In the genomic region with DNA sequence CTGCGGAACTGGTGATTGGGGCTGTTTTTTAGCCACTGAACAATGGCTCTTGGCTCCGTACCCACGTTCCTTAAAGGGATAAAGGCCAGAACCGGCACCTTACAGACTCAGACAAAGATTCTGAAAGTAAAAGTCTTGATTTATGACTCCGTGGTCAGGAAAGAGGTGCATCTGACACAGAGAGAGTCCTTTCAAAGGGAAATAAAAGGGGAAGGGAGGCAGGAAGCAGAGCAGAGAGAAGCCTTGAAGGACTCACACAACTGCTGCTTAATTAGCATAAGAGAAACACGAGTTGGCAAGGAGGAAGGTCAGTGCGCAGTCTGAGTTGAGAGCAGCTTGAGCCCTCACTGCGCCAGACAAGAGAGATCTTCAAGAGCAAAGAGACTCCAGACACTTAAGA, we compare ENCODE assay signal across 8 mouse cellular contexts. TPM values are rescaled to one million over a fixed set of nuclear protein-coding genes. Genes with fewer than 3 reads are reported as not detected.
DNase-seq lines count a peak whose midpoint lies in the region; ATAC-seq and TF ChIP-seq lines count a peak whose summit lies in the region.
"Had no signal": no experiment of that assay in that cellular context is flagged by ENCODE, and none has a peak within 500 bp of the region (broad histone marks: within the 10 kb centered on the region; RNA-seq: fewer than 3 reads in every experiment).

No protein-coding gene starts in this region.

- H3K36me3 ChIP-seq in E14TG2a.4 (ENCODE audit: insufficient read depth, low read length): no peaks in the 10 kb centered on the region
- H3K36me3 ChIP-seq in forebrain, embryonic 11.5 days (ENCODE audit: control insufficient read depth, insufficient read depth, low read length): no peaks in the 10 kb centered on the region
- H3K36me3 ChIP-seq in hindbrain, embryonic 15.5 days: no peaks in the 10 kb centered on the region

- peaks cover 2% of the 10 kb centered on the region; the same call in 1 of the 2 replicates for H3K9me3 ChIP-seq in E14TG2a.4 (ENCODE audit: low read length)
- H3K9me3 ChIP-seq in forebrain, embryonic 11.5 days (ENCODE audit: control insufficient read depth, low read length): no peaks in the 10 kb centered on the region
- no peaks in the 10 kb centered on the region for H3K9me3 ChIP-seq in hindbrain, embryonic 15.5 days

- no peak for TF ChIP-seq CTCF in E14TG2a.4 (conservative IDR thresholded peaks at IDR 0.05; ENCODE audit: low read length)

- peak overlapping the region; percentile 53; the same call in 1 of the 2 replicates for H3K4me3 ChIP-seq in E14TG2a.4 (replicated peaks; ENCODE audit: low read length)
- no peak overlapping the region for H3K4me3 ChIP-seq in forebrain, embryonic 11.5 days (ENCODE audit: low read depth, low read length)
- H3K4me3 ChIP-seq in hindbrain, embryonic 15.5 days: no peak overlapping the region

- peak; percentile 26 for DNase-seq in CD4-positive helper T cell, adult 2 months (ENCODE audit: low read depth, low spot score)
- DNase-seq in forebrain, embryonic 11.5 days (ENCODE audit: low spot score): no peak
- DNase-seq in lung, postnatal 36 days: peak; percentile 15
- peak; percentile 10 for DNase-seq in yolk sac, embryonic 10.5 days (ENCODE audit: low spot score)
- DNase-seq in urinary bladder, postnatal 14 days (ENCODE audit: low spot score): no peak

- ATAC-seq in forebrain, embryonic 11.5 days (replicated peaks; ENCODE audit: low FRiP score): 0 out of 2 replicates have a peak, but pooled peaks have one; percentile 22
- ATAC-seq in hindbrain, embryonic 15.5 days (ENCODE audit: low FRiP score, low read depth): peak; percentile 79

- no peak overlapping the region for H3K27ac ChIP-seq in forebrain, embryonic 11.5 days (ENCODE audit: low read depth, low read length)
- H3K27ac ChIP-seq in hindbrain, embryonic 15.5 days (replicated peaks): peak overlapping the region; percentile 44; the same call in 1 of the 2 replicates

- peaks cover 48% of the 10 kb centered on the region for H3K4me1 ChIP-seq in E14TG2a.4 (replicated peaks; ENCODE audit: low read depth, low read length)
- no peaks in the 10 kb centered on the region for H3K4me1 ChIP-seq in forebrain, embryonic 11.5 days (replicated peaks; ENCODE audit: control insufficient read depth, insufficient read depth, low read length)
- 0 out of 2 replicates have a peak, but pooled peaks cover 9% of the 10 kb centered on the region for H3K4me1 ChIP-seq in hindbrain, embryonic 15.5 days (replicated peaks)

- H3K9ac ChIP-seq in forebrain, embryonic 11.5 days (ENCODE audit: low read length): no peak overlapping the region
- H3K9ac ChIP-seq in hindbrain, embryonic 15.5 days: no peak overlapping the region

- H3K27me3 ChIP-seq in E14TG2a.4 (ENCODE audit: insufficient read depth, low read length): no peaks in the 10 kb centered on the region; the same call in 1 of the 2 replicates
- no peaks in the 10 kb centered on the region for H3K27me3 ChIP-seq in forebrain, embryonic 11.5 days (ENCODE audit: control insufficient read depth, insufficient read depth, low read length)
- H3K27me3 ChIP-seq in hindbrain, embryonic 15.5 days: no peaks in the 10 kb centered on the region

- WGBS in forebrain, embryonic 11.5 days: 20% methylated on average over 8 of the region's 8 CpGs
- 9% methylated on average over 8 of the region's 8 CpGs for WGBS in hindbrain, embryonic 15.5 days

- no peak overlapping the region for H3K4me2 ChIP-seq in forebrain, embryonic 11.5 days (ENCODE audit: low read depth, low read length, severe bottlenecking)
- H3K4me2 ChIP-seq in hindbrain, embryonic 15.5 days: peak overlapping the region; percentile 15; the same call in 1 of the 2 replicates

RNA-seq across cellular contexts. Expression of gene Prdm5, which starts 13.7 kb away (rescaled TPM):
- polyA plus RNA-seq in forebrain, embryonic 11.5 days (2014; fragmentation: Nextera tagmentation; extraction: Ambion mirVana): 15.2 and 16.0 TPM in 2 replicates
- polyA plus RNA-seq in hindbrain, embryonic 15.5 days (2015; fragmentation: Nextera tagmentation; extraction: Ambion mirVana): 6.8 and 6.9 TPM in 2 replicates
- polyA plus RNA-seq: liver, adult 2 months had no signal

Comparison
In these comparisons a context has a peak if more than half of its experiments do, and no peak if none do; other contexts are left out.
1. DNase-seq: peak in CD4-positive helper T cell, adult 2 months (single experiment), lung, postnatal 36 days (single experiment) and yolk sac, embryonic 10.5 days (single experiment); none in forebrain, embryonic 11.5 days (single experiment) and urinary bladder, postnatal 14 days (single experiment).